Mouse (Mus musculus) forebrain, embryonic 13.5 days (tissue): ENCODE data around the gene Lamb3. TPM values are rescaled to one million over a fixed set of nuclear protein-coding genes. Genes with fewer than 3 reads are reported as not detected.
A peak's percentile ranks its signal among the peaks of the same experiment; 100 is the strongest.

Experiments
- ATAC-seq: fragments of 200-750 bp; cut with Nextera tagmentation; 2 replicates; pipeline ENCODE4 v1.8.0; 2017
- H3K27ac ChIP-seq: fragments of 300-500 bp; sonication (generic); 2 replicates; pipeline ENCODE4 v1.5.1; 2015; ENCODE audit warnings: inconsistent platforms, mild to moderate bottlenecking, moderate library complexity
- H3K27me3 ChIP-seq: fragments of 300-500 bp; sonication (generic); 2 replicates; pipeline ENCODE4 v1.6.1; 2015; ENCODE audit warnings: mild to moderate bottlenecking, inconsistent platforms
- H3K36me3 ChIP-seq: fragments of 300-500 bp; sonication (generic); 2 replicates; pipeline ENCODE4 v1.6.1; 2015; ENCODE audit warnings: mild to moderate bottlenecking, inconsistent platforms; ENCODE audit not compliant: poor library complexity, severe bottlenecking
- H3K4me1 ChIP-seq: fragments of 300-500 bp; sonication (generic); 2 replicates; pipeline ENCODE4 v1.6.1; 2015; ENCODE audit warnings: inconsistent platforms
- H3K4me2 ChIP-seq: fragments of 300-500 bp; sonication (generic); 2 replicates; pipeline ENCODE4 v1.6.1; 2015; ENCODE audit warnings: inconsistent platforms, mild to moderate bottlenecking, moderate library complexity
- H3K4me3 ChIP-seq: fragments of 300-500 bp; sonication (generic); 2 replicates; pipeline ENCODE4 v1.5.1; 2015; ENCODE audit warnings: mild to moderate bottlenecking, inconsistent platforms
- H3K9ac ChIP-seq: fragments of 300-500 bp; sonication (generic); 2 replicates; pipeline ENCODE4 v1.6.1; 2015; ENCODE audit warnings: mild to moderate bottlenecking, inconsistent platforms
- H3K9me3 ChIP-seq: fragments of 300-500 bp; sonication (generic); replicated peaks from 2 replicates; pipeline ENCODE4 v1.6.1; 2016; ENCODE audit warnings: inconsistent platforms
- WGBS: fragments of 180-500 bp; shearing (Covaris S2); methylation state at CpG from one replicate; pipeline ENCODE4 v1.1.7; 2015; 5-methylcytosine and 5-hydroxymethylcytosine counted together
- polyA plus RNA-seq: library from polyadenylated mRNA; unstranded; fragments of >200 nt; fragmentation: Nextera tagmentation; extraction: Ambion mirVana; gene quantifications from 2 replicates; pipeline ENCODE4 v1.2.1, GENCODE M21; 2015

The Lamb3 gene
- polyA plus RNA-seq, 1 experiment from 2014 or later, result 0.32 TPM

GRCm38 (mm10) chr1:193208178-193208577, 679 bp downstream of the Lamb3 start:
- H3K27me3 ChIP-seq, result no peaks in the 10 kb centered on the region
- no peak overlapping the region for H3K9ac ChIP-seq
- no peaks in the 10 kb centered on the region for H3K36me3 ChIP-seq
- 46% methylated on average over 2 of the region's 2 CpGs for WGBS
- H3K27ac ChIP-seq, result no peak overlapping the region
- ATAC-seq, result 0 out of 2 replicates have a peak, but pooled peaks have one; percentile 36
- H3K4me3 ChIP-seq, result no peak overlapping the region
- H3K4me1 ChIP-seq, result no peaks in the 10 kb centered on the region
- no peaks in the 10 kb centered on the region for H3K9me3 ChIP-seq
- no peak overlapping the region for H3K4me2 ChIP-seq

GRCm38 (mm10) chr1:193211371-193211770, 3.9 kb downstream of the Lamb3 start:
- no peaks in the 10 kb centered on the region for H3K27me3 ChIP-seq
- WGBS, result 84% methylated on average over 5 of the region's 5 CpGs
- H3K4me2 ChIP-seq, result no peak overlapping the region
- H3K4me1 ChIP-seq, result no peaks in the 10 kb centered on the region
- no peaks in the 10 kb centered on the region for H3K36me3 ChIP-seq
- H3K4me3 ChIP-seq, result no peak overlapping the region
- H3K9me3 ChIP-seq, result no peaks in the 10 kb centered on the region
- no peak overlapping the region for H3K9ac ChIP-seq
- no peak overlapping the region for H3K27ac ChIP-seq
- ATAC-seq, result no peak

GRCm38 (mm10) chr1:193214053-193214452, 6.6 kb downstream of the Lamb3 start:
- Histone ChIP-seq H3K27ac (no peak overlapping the region), H3K36me3 (no peaks in the 10 kb centered on the region), H3K4me1 (no peaks in the 10 kb centered on the region), H3K4me3 (no peak overlapping the region), H3K4me2 (no peak overlapping the region), H3K9me3 (no peaks in the 10 kb centered on the region), H3K9ac (no peak overlapping the region), H3K27me3 (no peaks in the 10 kb centered on the region)
- 80% methylated on average over 5 of the region's 5 CpGs for WGBS
- ATAC-seq, result no peak

- H3K4me3 ChIP-seq, result no peak overlapping the region
- H3K36me3 ChIP-seq, result no peaks in the 10 kb centered on the region
- H3K4me2 ChIP-seq, result no peak overlapping the region
- WGBS, result 74% methylated on average over 3 of the region's 3 CpGs
- H3K9ac ChIP-seq, result no peak overlapping the region
- H3K27ac ChIP-seq, result no peak overlapping the region
- no peaks in the 10 kb centered on the region for H3K27me3 ChIP-seq
- H3K4me1 ChIP-seq, result no peaks in the 10 kb centered on the region
- ATAC-seq, result no peak
- no peaks in the 10 kb centered on the region for H3K9me3 ChIP-seq
Measured at GRCm38 (mm10) chr1:193216000-193216399, 8.5 kb downstream of the Lamb3 start.

GRCm38 (mm10) chr1:193220408-193220807, 12.9 kb downstream of the Lamb3 start:
- Histone ChIP-seq H3K27ac (no peak overlapping the region), H3K27me3 (no peaks in the 10 kb centered on the region), H3K4me1 (peaks cover 3% of the 10 kb centered on the region), H3K4me3 (no peak overlapping the region), H3K9me3 (no peaks in the 10 kb centered on the region), H3K36me3 (no peaks in the 10 kb centered on the region), H3K4me2 (no peak overlapping the region), H3K9ac (no peak overlapping the region)
- 74% methylated on average over 5 of the region's 5 CpGs for WGBS
- ATAC-seq, result no peak

GRCm38 (mm10) chr1:193225531-193225930, 18.0 kb downstream of the Lamb3 start:
- Histone ChIP-seq H3K4me2 (no peak overlapping the region), H3K9me3 (no peaks in the 10 kb centered on the region), H3K4me3 (no peak overlapping the region)

GRCm38 (mm10) chr1:193226114-193226513, 18.6 kb downstream of the Lamb3 start:
- Histone ChIP-seq H3K4me3 (no peak overlapping the region), H3K4me1 (peaks cover 7% of the 10 kb centered on the region), H3K9ac (no peak overlapping the region), H3K4me2 (no peak overlapping the region), H3K27ac (no peak overlapping the region), H3K27me3 (no peaks in the 10 kb centered on the region), H3K36me3 (no peaks in the 10 kb centered on the region), H3K9me3 (no peaks in the 10 kb centered on the region)
- no peak for ATAC-seq
- 96% methylated on average over 4 of the region's 4 CpGs for WGBS

More at GRCm38 (mm10) chr1:193225531-193225930, 18.0 kb downstream of the Lamb3 start:
- Histone ChIP-seq H3K27me3 (no peaks in the 10 kb centered on the region), H3K27ac (no peak overlapping the region), H3K9ac (no peak overlapping the region), H3K4me1 (peaks cover 7% of the 10 kb centered on the region), H3K36me3 (no peaks in the 10 kb centered on the region)
- 7% methylated on average over 3 of the region's 3 CpGs for WGBS
- no peak for ATAC-seq

GRCm38 (mm10) chr1:193226724-193227522, 19.4 kb downstream of the Lamb3 start:
- Histone ChIP-seq H3K4me3 (no peak overlapping the region), H3K4me2 (no peak overlapping the region), H3K27me3 (no peaks in the 10 kb centered on the region), H3K9me3 (no peaks in the 10 kb centered on the region), H3K36me3 (no peaks in the 10 kb centered on the region), H3K27ac (no peak overlapping the region), H3K9ac (no peak overlapping the region), H3K4me1 (peaks cover 7% of the 10 kb centered on the region)
- no peak for ATAC-seq
- WGBS, result 58% methylated on average over 7 of the region's 7 CpGs

- 64% methylated on average over 4 of the region's 4 CpGs for WGBS
- ATAC-seq, result no peak
- H3K27ac ChIP-seq, result no peak overlapping the region
Measured at GRCm38 (mm10) chr1:193227537-193227936, 20.0 kb downstream of the Lamb3 start.

GRCm38 (mm10) chr1:193229570-193229969, 22.1 kb downstream of the Lamb3 start:
- no peaks in the 10 kb centered on the region for H3K36me3 ChIP-seq
- 91% methylated on average over 5 of the region's 5 CpGs for WGBS
- H3K4me3 ChIP-seq, result no peak overlapping the region
- H3K4me1 ChIP-seq, result peaks cover 7% of the 10 kb centered on the region
- H3K9me3 ChIP-seq, result no peaks in the 10 kb centered on the region
- no peak for ATAC-seq
- H3K9ac ChIP-seq, result no peak overlapping the region
- H3K27ac ChIP-seq, result no peak overlapping the region
- H3K4me2 ChIP-seq, result no peak overlapping the region
- H3K27me3 ChIP-seq, result no peaks in the 10 kb centered on the region

More at GRCm38 (mm10) chr1:193227537-193227936, 20.0 kb downstream of the Lamb3 start:
- Histone ChIP-seq H3K36me3 (no peaks in the 10 kb centered on the region), H3K4me3 (no peak overlapping the region), H3K4me1 (peaks cover 7% of the 10 kb centered on the region), H3K27me3 (no peaks in the 10 kb centered on the region), H3K9ac (no peak overlapping the region), H3K9me3 (no peaks in the 10 kb centered on the region), H3K4me2 (no peak overlapping the region)

- no peak for ATAC-seq
Measured at GRCm38 (mm10) chr1:193230531-193230930, 23.0 kb downstream of the Lamb3 start.

GRCm38 (mm10) chr1:193230935-193231334, 23.4 kb downstream of the Lamb3 start:
- Histone ChIP-seq H3K27me3 (no peaks in the 10 kb centered on the region), H3K27ac (no peak overlapping the region), H3K9ac (no peak overlapping the region), H3K4me1 (no peaks in the 10 kb centered on the region), H3K4me2 (no peak overlapping the region), H3K4me3 (no peak overlapping the region), H3K9me3 (no peaks in the 10 kb centered on the region), H3K36me3 (no peaks in the 10 kb centered on the region)
- ATAC-seq, result no peak
- WGBS, result 82% methylated on average over 5 of the region's 5 CpGs

More at GRCm38 (mm10) chr1:193230531-193230930, 23.0 kb downstream of the Lamb3 start:
- WGBS, result 85% methylated on average over 3 of the region's 3 CpGs
- H3K4me2 ChIP-seq, result no peak overlapping the region
- H3K4me1 ChIP-seq, result peaks cover 2% of the 10 kb centered on the region; the same call in 1 of the 2 replicates
- no peaks in the 10 kb centered on the region for H3K36me3 ChIP-seq
- H3K27ac ChIP-seq, result no peak overlapping the region
- H3K4me3 ChIP-seq, result no peak overlapping the region
- no peaks in the 10 kb centered on the region for H3K27me3 ChIP-seq
- no peak overlapping the region for H3K9ac ChIP-seq
- H3K9me3 ChIP-seq, result no peaks in the 10 kb centered on the region

GRCm38 (mm10) chr1:193232732-193233131, 25.2 kb downstream of the Lamb3 start:
- no peaks in the 10 kb centered on the region for H3K9me3 ChIP-seq
- no peaks in the 10 kb centered on the region for H3K27me3 ChIP-seq
- H3K36me3 ChIP-seq, result no peaks in the 10 kb centered on the region
- 95% methylated on average over 2 of the region's 2 CpGs for WGBS
- H3K4me1 ChIP-seq, result no peaks in the 10 kb centered on the region
- no peak overlapping the region for H3K27ac ChIP-seq
- no peak for ATAC-seq
- H3K4me2 ChIP-seq, result no peak overlapping the region
- H3K4me3 ChIP-seq, result no peak overlapping the region
- no peak overlapping the region for H3K9ac ChIP-seq
